Mouse (Mus musculus): ENCODE measurements at regions not wholly inside any gene's neighbourhood (a gene's known extent, or its start where the extent isn't known, plus 50 kb on each side); places are given as distances from the start of the nearest gene placed in this dataset.
"Not testable (repeated sequence)": the region's sequence is repeated elsewhere in the genome, so short reads cannot be mapped to it uniquely, and the experiment has no call there.

DNA sequence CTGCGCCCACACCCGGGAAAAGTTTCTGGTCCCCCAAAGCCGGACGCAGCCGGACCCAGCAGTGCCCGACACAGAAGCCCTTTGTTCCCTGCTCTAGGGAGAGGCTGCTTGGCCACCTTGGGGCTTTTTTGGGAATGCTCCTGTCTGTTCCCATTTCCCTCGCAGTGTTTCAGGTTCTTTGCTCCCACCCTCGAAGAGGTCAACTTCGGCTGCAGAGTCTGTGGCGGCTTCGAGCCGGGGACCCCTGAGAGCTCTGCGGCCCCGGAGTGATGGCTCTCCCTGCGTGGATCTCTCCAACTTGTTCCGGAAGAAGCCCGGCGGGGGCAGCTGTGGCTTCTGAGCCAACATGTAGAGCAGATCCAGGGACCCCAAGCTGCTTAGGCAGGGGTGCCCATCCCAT is 665.3 kb upstream of the Gm21863 start:
- TF ChIP-seq CTCF (IDR thresholded peaks at IDR 0.05; ENCODE audit: low read depth); EP300 (optimal IDR thresholded peaks at IDR 0.05): not testable (repeated sequence)

Measured in stomach, postnatal 0 days (tissue).